In genomic region chr16:96357903-96358302, GRCm38 (mm10) we compare ENCODE assay signal across 8 mouse cellular contexts.
DNase-seq lines count a peak whose midpoint lies in the region; ATAC-seq and TF ChIP-seq lines count a peak whose summit lies in the region.

No protein-coding gene starts in this region.

- no peaks in the 10 kb centered on the region for H3K9me3 ChIP-seq in forebrain, embryonic 12.5 days

- no peak overlapping the region for H3K27ac ChIP-seq in layer of hippocampus, adult 2 months
- H3K27ac ChIP-seq in forebrain, embryonic 12.5 days: no peak overlapping the region

- TF ChIP-seq CTCF in layer of hippocampus, adult 2 months (conservative IDR thresholded peaks at IDR 0.05): peak; percentile 79

- peak overlapping the region; percentile 52 for H3K4me2 ChIP-seq in forebrain, embryonic 12.5 days

- H3K27me3 ChIP-seq in forebrain, embryonic 12.5 days: no peaks in the 10 kb centered on the region

- no peak overlapping the region; the same call in 1 of the 2 replicates for H3K9ac ChIP-seq in forebrain, embryonic 12.5 days

- H3K4me3 ChIP-seq in layer of hippocampus, adult 2 months: peak overlapping the region; percentile 26; the same call in 1 of the 2 replicates
- H3K4me3 ChIP-seq in forebrain, embryonic 12.5 days (replicated peaks): peak overlapping the region; percentile 26

- 13% methylated on average over 10 of the region's 10 CpGs for WGBS in forebrain, embryonic 12.5 days

- ATAC-seq in forebrain, embryonic 12.5 days (ENCODE audit: low FRiP score): peak; percentile 39; the same call in 1 of the 2 replicates

- no peaks in the 10 kb centered on the region for H3K36me3 ChIP-seq in forebrain, embryonic 12.5 days (replicated peaks)

- DNase-seq in layer of hippocampus, adult 2 months (ENCODE audit: low spot score in 2 of 2): peak; percentile 12 to 31
- no peak for DNase-seq in layer of hippocampus, adult 8-10 months (ENCODE audit: low spot score in 2 of 2)
- peak; percentile 73 for DNase-seq in c-Kit-positive CD71-negative TER-119-negative erythroid progenitor cells, embryonic 14.5 days (ENCODE audit: low read depth)
- peak; percentile 73 for DNase-seq in heart, postnatal 4 days
- DNase-seq in layer of hippocampus, postnatal 10 days (ENCODE audit: low spot score in 2 of 2): peak; percentile 37 to 44
- peak; percentile 61 for DNase-seq in mesoderm, embryonic 11.5 days (ENCODE audit: low read depth, low spot score)
- peak; percentile 2 for DNase-seq in spleen, adult 12 weeks (ENCODE audit: low spot score)

- H3K4me1 ChIP-seq in forebrain, embryonic 12.5 days: 0 out of 2 replicates have a peak, but pooled peaks cover 3% of the 10 kb centered on the region

Comparison
In these comparisons a context has a peak if more than half of its experiments do, and no peak if none do; other contexts are left out.
1. DNase-seq: peak in layer of hippocampus, adult 2 months (2 of 2), c-Kit-positive CD71-negative TER-119-negative erythroid progenitor cells, embryonic 14.5 days (single experiment), heart, postnatal 4 days (single experiment), layer of hippocampus, postnatal 10 days (2 of 2), mesoderm, embryonic 11.5 days (single experiment) and spleen, adult 12 weeks (single experiment); none in layer of hippocampus, adult 8-10 months (0 of 2).